Mouse (Mus musculus): ENCODE results near the gene Dlgap4.

- TF ChIP-seq CTCF (IDR thresholded peaks at IDR 0.05; ENCODE audit: extremely low read depth, insufficient read length, insufficient replicate concordance, low read depth, low read length): no peak
- TF ChIP-seq POLR2A (IDR thresholded peaks at IDR 0.05; ENCODE audit: low read depth, low read length): no peak
Observed at GRCm38 (mm10) chr2:156783349-156783728, 169.8 kb downstream of the Dlgap4 start.

Measured in small intestine, adult 2 months (tissue).